Mouse (Mus musculus) E14TG2a.4 (cell line): ENCODE measurements around the gene Kcnip4.

ENCODE experiments used
- H3K27me3 ChIP-seq: 2 replicates; pipeline ENCODE4 v1.6.1; 2014; ENCODE audit warnings: low read length, control low read depth; ENCODE audit not compliant: insufficient read depth
- H3K36me3 ChIP-seq: 2 replicates; pipeline ENCODE4 v1.6.1; 2014; ENCODE audit warnings: low read length, control low read depth; ENCODE audit not compliant: insufficient read depth
- H3K4me1 ChIP-seq: replicated peaks from 2 replicates; pipeline ENCODE4 v1.6.1; 2014; ENCODE audit warnings: low read depth, low read length, control low read depth
- H3K4me3 ChIP-seq: replicated peaks from 2 replicates; pipeline ENCODE4 v1.5.1; 2014; ENCODE audit warnings: mild to moderate bottlenecking, low read length
- H3K9me3 ChIP-seq: 2 replicates; pipeline ENCODE4 v1.6.1; 2014; ENCODE audit warnings: low read length, control low read depth
- CTCF ChIP-seq: conservative IDR thresholded peaks from 2 replicates; pipeline ENCODE4 v1.5.1; 2014; ENCODE audit warnings: low read length
- NANOG ChIP-seq: IDR thresholded peaks from 2 replicates; pipeline ENCODE4 v1.6.1; 2014; ENCODE audit warnings: borderline replicate concordance, low read length, mixed read lengths
- POU5F1 ChIP-seq: IDR thresholded peaks from 2 replicates; pipeline ENCODE4 v1.6.1; 2014; ENCODE audit warnings: low read length, borderline replicate concordance

The Kcnip4 gene

GRCm38 (mm10) chr5:48795526-48795925 is 729.2 kb downstream of the Kcnip4 start:
- no peaks in the 10 kb centered on the region for H3K36me3 ChIP-seq
- TF ChIP-seq CTCF (no peak), NANOG (no peak), POU5F1 (no peak)
- peaks cover 11% of the 10 kb centered on the region for H3K9me3 ChIP-seq
- H3K4me1 ChIP-seq: no peaks in the 10 kb centered on the region
- H3K4me3 ChIP-seq: no peak overlapping the region
- no peaks in the 10 kb centered on the region for H3K27me3 ChIP-seq

GRCm38 (mm10) chr5:48779376-48779775 is 745.3 kb downstream of the Kcnip4 start:
- no peaks in the 10 kb centered on the region for H3K36me3 ChIP-seq

GRCm38 (mm10) chr5:48748613-48749012 is 776.1 kb downstream of the Kcnip4 start:
- Histone ChIP-seq H3K4me3 (no peak overlapping the region), H3K9me3 (no peaks in the 10 kb centered on the region), H3K36me3 (no peaks in the 10 kb centered on the region), H3K4me1 (no peaks in the 10 kb centered on the region), H3K27me3 (no peaks in the 10 kb centered on the region)
- TF ChIP-seq POU5F1: no peak

More at GRCm38 (mm10) chr5:48779376-48779775, 745.3 kb downstream of the Kcnip4 start:
- no peaks in the 10 kb centered on the region for H3K27me3 ChIP-seq
- no peaks in the 10 kb centered on the region for H3K9me3 ChIP-seq
- H3K4me1 ChIP-seq: no peaks in the 10 kb centered on the region
- H3K4me3 ChIP-seq: no peak overlapping the region
- TF ChIP-seq NANOG (no peak), CTCF (no peak), POU5F1 (no peak)

DNA sequence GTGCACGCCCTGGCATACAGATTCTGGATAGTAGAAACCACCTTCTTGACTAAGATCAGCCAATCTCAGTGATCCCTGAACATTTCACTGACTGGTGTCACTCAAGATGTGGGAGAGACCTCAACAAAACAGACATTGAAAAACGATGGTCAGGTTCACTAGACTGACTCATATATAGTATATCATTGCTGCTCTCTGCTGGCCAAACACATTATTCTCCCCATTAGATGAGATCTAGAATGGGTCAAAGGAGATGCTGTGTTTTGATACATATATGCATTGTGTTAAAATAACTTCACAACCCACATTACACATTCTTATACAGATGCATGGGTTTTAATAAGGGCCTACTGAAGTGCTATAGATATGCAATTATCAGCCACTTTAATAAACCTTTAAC is 787.1 kb downstream of the Kcnip4 start:
- Histone ChIP-seq H3K4me3 (no peak overlapping the region), H3K9me3 (no peaks in the 10 kb centered on the region), H3K36me3 (no peaks in the 10 kb centered on the region), H3K4me1 (no peaks in the 10 kb centered on the region), H3K27me3 (no peaks in the 10 kb centered on the region)
- TF ChIP-seq NANOG: no peak
- TF ChIP-seq POU5F1: no peak
- TF ChIP-seq CTCF: no peak

DNA sequence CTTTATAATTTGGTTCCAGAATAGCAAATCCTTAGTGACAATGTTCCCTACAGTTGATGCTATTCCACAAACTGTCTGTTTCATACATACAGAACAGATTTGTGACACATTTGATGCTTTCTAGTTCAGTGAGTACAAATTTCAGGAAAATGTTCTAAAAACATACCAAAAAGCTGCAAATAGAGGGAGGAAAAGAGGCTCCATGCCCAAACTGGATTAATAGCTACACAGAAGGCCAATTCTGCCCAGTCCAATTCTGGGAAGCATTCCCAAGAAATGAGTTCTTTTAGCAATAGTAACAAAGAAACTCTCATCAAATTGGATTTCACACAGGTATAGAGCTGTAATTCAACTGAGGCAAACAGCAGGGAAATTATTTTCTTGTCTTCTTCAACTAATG is 806.5 kb downstream of the Kcnip4 start:
- no peaks in the 10 kb centered on the region for H3K36me3 ChIP-seq
- TF ChIP-seq NANOG (no peak), POU5F1 (no peak), CTCF (no peak)
- H3K27me3 ChIP-seq: no peaks in the 10 kb centered on the region
- no peaks in the 10 kb centered on the region for H3K4me1 ChIP-seq
- no peak overlapping the region for H3K4me3 ChIP-seq
- no peaks in the 10 kb centered on the region for H3K9me3 ChIP-seq

GRCm38 (mm10) chr5:48705997-48706396 is 818.7 kb downstream of the Kcnip4 start:
- no peaks in the 10 kb centered on the region for H3K36me3 ChIP-seq
- no peak for TF ChIP-seq POU5F1
- TF ChIP-seq NANOG: no peak
- no peak for TF ChIP-seq CTCF
- no peaks in the 10 kb centered on the region for H3K27me3 ChIP-seq
- no peak overlapping the region for H3K4me3 ChIP-seq
- H3K4me1 ChIP-seq: no peaks in the 10 kb centered on the region
- no peaks in the 10 kb centered on the region for H3K9me3 ChIP-seq

DNA sequence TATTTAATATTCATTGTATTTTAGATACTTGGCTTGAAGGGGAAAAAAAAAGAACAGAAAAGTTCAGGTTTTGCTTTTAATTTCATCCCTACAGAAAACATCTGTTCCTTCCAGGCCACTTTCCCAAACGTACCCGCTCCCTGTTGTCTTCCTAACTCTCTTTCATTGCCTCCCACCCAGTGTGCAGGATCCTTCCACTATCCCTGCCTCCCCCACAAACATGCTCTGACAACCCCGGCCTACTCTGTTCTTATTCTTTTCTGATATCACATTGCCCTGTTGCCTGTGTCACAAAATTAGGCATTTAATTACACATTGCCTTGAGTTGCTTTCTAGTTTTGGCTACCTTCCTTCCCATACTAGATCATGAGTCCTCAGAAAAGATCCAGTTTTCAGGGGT is 837.6 kb downstream of the Kcnip4 start:
- H3K4me1 ChIP-seq: no peaks in the 10 kb centered on the region
- H3K4me3 ChIP-seq: no peak overlapping the region
- no peaks in the 10 kb centered on the region for H3K27me3 ChIP-seq
- TF ChIP-seq CTCF (no peak), NANOG (no peak), POU5F1 (no peak)
- H3K36me3 ChIP-seq: no peaks in the 10 kb centered on the region
- peaks cover 23% of the 10 kb centered on the region for H3K9me3 ChIP-seq

GRCm38 (mm10) chr5:48679733-48680595 is 844.7 kb downstream of the Kcnip4 start:
- no peaks in the 10 kb centered on the region for H3K36me3 ChIP-seq
- no peaks in the 10 kb centered on the region for H3K27me3 ChIP-seq
- no peak overlapping the region for H3K4me3 ChIP-seq
- TF ChIP-seq CTCF (no peak), NANOG (no peak), POU5F1 (no peak)
- H3K9me3 ChIP-seq: peaks cover 10% of the 10 kb centered on the region
- no peaks in the 10 kb centered on the region for H3K4me1 ChIP-seq

- H3K36me3 ChIP-seq: no peaks in the 10 kb centered on the region
- no peaks in the 10 kb centered on the region for H3K9me3 ChIP-seq
- H3K4me3 ChIP-seq: no peak overlapping the region
- TF ChIP-seq POU5F1: no peak
- TF ChIP-seq CTCF: no peak
- no peak for TF ChIP-seq NANOG
- no peaks in the 10 kb centered on the region for H3K27me3 ChIP-seq
- H3K4me1 ChIP-seq: no peaks in the 10 kb centered on the region
Measured at GRCm38 (mm10) chr5:48662504-48662903, 862.2 kb downstream of the Kcnip4 start.
